Mouse (Mus musculus) forebrain, postnatal 0 days (tissue): ENCODE data around the gene Arcn1. TPM values are rescaled to one million over a fixed set of nuclear protein-coding genes. Genes with fewer than 3 reads are reported as not detected.

Experiments used
- ATAC-seq: fragments of 200-750 bp; cut with Nextera tagmentation; 2 replicates; pipeline ENCODE4 v1.8.0; 2017; ENCODE audit warnings: mild to moderate bottlenecking, moderate library complexity
- DNase-seq: peaks from one replicate; pipeline ENCODE4 v3.0.0-alpha.2; 2015
- H3K27ac ChIP-seq: fragments of 300-500 bp; sonication (generic); 2 replicates; pipeline ENCODE4 v1.5.1; 2014; ENCODE audit warnings: low read depth, mild to moderate bottlenecking, antibody characterized with exemption, low read length, moderate library complexity, mixed read lengths
- H3K27me3 ChIP-seq: fragments of 300-500 bp; sonication (generic); 2 replicates; pipeline ENCODE4 v1.6.1; 2014; ENCODE audit warnings: mild to moderate bottlenecking, low read length, mixed read lengths; ENCODE audit not compliant: insufficient read depth
- H3K36me3 ChIP-seq: fragments of 300-500 bp; sonication (generic); 2 replicates; pipeline ENCODE4 v1.6.1; 2014; ENCODE audit warnings: mild to moderate bottlenecking, moderate library complexity; ENCODE audit not compliant: insufficient read depth
- H3K4me1 ChIP-seq: fragments of 300-500 bp; sonication (generic); 2 replicates; pipeline ENCODE4 v1.6.1; 2014; ENCODE audit warnings: antibody characterized with exemption; ENCODE audit not compliant: insufficient read depth
- H3K4me2 ChIP-seq: fragments of 300-500 bp; sonication (generic); 2 replicates; pipeline ENCODE4 v1.6.1; 2014; ENCODE audit warnings: low read depth, mild to moderate bottlenecking, moderate library complexity
- H3K4me3 ChIP-seq: fragments of 300-500 bp; sonication (generic); 2 replicates; pipeline ENCODE4 v1.5.1; 2014; ENCODE audit warnings: low read depth, low read length, mixed read lengths
- H3K9ac ChIP-seq: fragments of 300-500 bp; sonication (generic); 2 replicates; pipeline ENCODE4 v1.6.1; 2014; ENCODE audit warnings: mild to moderate bottlenecking
- H3K9me3 ChIP-seq: fragments of 300-500 bp; sonication (generic); 2 replicates; pipeline ENCODE4 v1.6.1; 2016; ENCODE audit warnings: low read length
- CTCF ChIP-seq: sonication (generic); IDR thresholded peaks from 2 replicates; pipeline ENCODE4 v1.5.1; 2016; ENCODE audit warnings: antibody characterized with exemption, control low read depth, low read depth
- WGBS: fragments of 180-500 bp; shearing (Covaris S2); extraction: QIAGEN DNeasy Blood & Tissue Kit; methylation state at CpG from one replicate; pipeline ENCODE4 v1.1.7; 2014; 5-methylcytosine and 5-hydroxymethylcytosine counted together
- polyA plus RNA-seq: library from polyadenylated mRNA; unstranded; fragments of >200 nt; fragmentation: Nextera tagmentation; extraction: Ambion mirVana; gene quantifications from 2 replicates; pipeline ENCODE4 v1.2.1, GENCODE M21; 2015
- total RNA-seq: library from RNA; depleted of rRNA; stranded (reverse); fragments of >200 nt; gene quantifications from 2 replicates; pipeline ENCODE4 v1.2.3, GENCODE M21; 2014

Gene Arcn1
- total and polyA plus RNA-seq, 2 experiments from 2014 or later = 105 to 113 TPM

DNA sequence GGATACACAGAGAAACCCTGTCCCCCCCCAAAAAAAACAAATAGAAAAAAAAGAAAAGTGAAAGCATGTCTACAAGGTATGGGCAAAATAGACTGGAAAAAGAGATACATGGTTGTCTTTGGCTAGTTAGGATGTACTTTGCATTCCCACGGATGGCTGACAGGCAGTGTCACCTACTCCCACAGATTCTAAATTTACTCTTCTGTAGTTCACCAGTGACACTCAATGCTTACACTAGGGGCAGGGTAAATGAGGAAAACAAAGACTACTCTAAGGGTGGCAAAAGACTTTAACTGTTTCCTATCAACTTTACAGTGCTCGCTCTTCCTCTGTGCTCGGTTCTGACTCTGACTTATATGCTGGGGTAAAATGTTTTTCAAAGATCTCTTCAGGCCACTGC, 21.0 kb downstream of the Arcn1 start:
- no peak for TF ChIP-seq CTCF
- no peaks in the 10 kb centered on the region for H3K9me3 ChIP-seq
- peaks cover 80% of the 10 kb centered on the region for H3K36me3 ChIP-seq
- H3K27me3 ChIP-seq = no peaks in the 10 kb centered on the region
- no peak overlapping the region for H3K27ac ChIP-seq
- no peak overlapping the region for H3K4me2 ChIP-seq
- WGBS = 88% methylated on average over 3 of the region's 3 CpGs
- H3K9ac ChIP-seq = no peak overlapping the region
- H3K4me1 ChIP-seq = no peaks in the 10 kb centered on the region
- ATAC-seq (no peak), DNase-seq (no peak)
- no peak overlapping the region for H3K4me3 ChIP-seq

GRCm38 (mm10) chr9:44745371-44745770, 22.3 kb downstream of the Arcn1 start:
- Histone ChIP-seq H3K9me3 (no peaks in the 10 kb centered on the region), H3K4me2 (no peak overlapping the region)
- no peak for ATAC-seq

DNA sequence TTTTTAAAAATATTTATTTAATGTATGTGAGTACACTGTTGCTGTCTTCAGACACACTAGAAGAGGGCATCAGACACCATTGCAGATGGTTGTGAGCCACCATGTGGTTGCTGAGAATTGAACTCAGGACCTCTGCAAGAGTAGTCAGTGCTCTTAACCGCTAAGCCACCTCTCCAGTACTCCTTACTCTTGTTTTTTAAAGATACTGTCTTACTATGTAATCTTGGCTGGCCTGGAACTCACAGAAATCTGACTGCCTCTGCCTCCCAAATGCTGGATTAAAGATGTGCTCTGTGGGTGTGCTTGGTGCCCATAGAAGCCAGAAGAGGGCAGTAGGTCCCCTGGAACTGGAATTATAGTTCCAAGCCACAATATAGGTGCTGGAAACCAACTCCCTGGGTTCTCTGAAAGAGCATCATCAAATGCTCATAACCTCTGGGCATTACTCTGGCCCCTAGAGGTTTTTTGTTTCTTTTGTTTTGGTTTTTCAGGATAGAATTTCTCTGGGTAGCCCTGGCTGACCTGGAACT, 26.9 kb downstream of the Arcn1 start:
- Histone ChIP-seq H3K9ac (no peak overlapping the region), H3K27me3 (no peaks in the 10 kb centered on the region), H3K36me3 (peaks cover 32% of the 10 kb centered on the region), H3K9me3 (no peaks in the 10 kb centered on the region), H3K27ac (no peak overlapping the region), H3K4me1 (no peaks in the 10 kb centered on the region), H3K4me2 (no peak overlapping the region), H3K4me3 (no peak overlapping the region)
- ATAC-seq (no peak), DNase-seq (no peak)
- TF ChIP-seq CTCF = no peak
- WGBS = 77% methylated on average over 1 of the region's 1 CpGs

More at GRCm38 (mm10) chr9:44745371-44745770, 22.3 kb downstream of the Arcn1 start:
- DNase-seq = no peak
- Histone ChIP-seq H3K4me3 (no peak overlapping the region), H3K36me3 (peaks cover 68% of the 10 kb centered on the region), H3K27me3 (no peaks in the 10 kb centered on the region), H3K27ac (no peak overlapping the region), H3K4me1 (no peaks in the 10 kb centered on the region), H3K9ac (no peak overlapping the region)
- TF ChIP-seq CTCF = no peak
- 80% methylated on average over 7 of the region's 7 CpGs for WGBS

GRCm38 (mm10) chr9:44737240-44737949, 30.2 kb downstream of the Arcn1 start:
- Histone ChIP-seq H3K4me3 (no peak overlapping the region), H3K27ac (0 out of 2 replicates have a peak overlapping the region, but pooled peaks have one; percentile 9), H3K4me2 (no peak overlapping the region), H3K36me3 (peaks cover under 1% of the 10 kb centered on the region; the same call in 1 of the 2 replicates), H3K27me3 (no peaks in the 10 kb centered on the region), H3K9me3 (no peaks in the 10 kb centered on the region), H3K4me1 (0 out of 2 replicates have a peak, but pooled peaks cover 7% of the 10 kb centered on the region), H3K9ac (no peak overlapping the region)
- ATAC-seq (no peak), DNase-seq (no peak)
- TF ChIP-seq CTCF = no peak
- 62% methylated on average over 8 of the region's 8 CpGs for WGBS

DNA sequence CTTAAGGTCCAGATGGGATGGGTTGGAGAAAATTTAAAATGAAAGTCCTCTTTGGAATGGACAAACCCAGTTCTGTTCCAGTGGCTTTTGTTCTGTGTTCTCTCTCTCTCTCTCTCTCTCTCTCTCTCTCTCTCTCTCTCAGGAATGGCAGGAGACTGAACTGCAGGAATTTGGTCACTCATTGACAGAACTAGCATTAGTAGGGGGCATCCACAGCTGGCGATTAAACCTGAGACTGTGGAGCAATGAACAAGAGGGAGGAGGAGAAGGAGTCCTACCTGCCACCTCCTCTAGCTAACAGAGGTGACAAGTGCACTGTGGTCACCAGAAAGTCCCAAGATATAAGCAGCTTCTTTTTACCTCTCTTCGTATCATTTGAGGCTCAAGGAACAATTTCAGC, 31.3 kb downstream of the Arcn1 start:
- WGBS = 76% methylated on average over 2 of the region's 2 CpGs
- no peak overlapping the region for H3K4me2 ChIP-seq
- TF ChIP-seq CTCF = no peak

GRCm38 (mm10) chr9:44735886-44736285, 31.8 kb downstream of the Arcn1 start:
- WGBS = 83% methylated on average over 6 of the region's 6 CpGs
- no peak overlapping the region for H3K9ac ChIP-seq

More for the DNA sequence above, 31.3 kb downstream of the Arcn1 start:
- H3K27me3 ChIP-seq = no peaks in the 10 kb centered on the region
- no peak overlapping the region for H3K9ac ChIP-seq
- no peaks in the 10 kb centered on the region for H3K9me3 ChIP-seq
- H3K4me1 ChIP-seq = 0 out of 2 replicates have a peak, but pooled peaks cover 7% of the 10 kb centered on the region
- H3K4me3 ChIP-seq = no peak overlapping the region
- ATAC-seq (no peak), DNase-seq (no peak)
- no peak overlapping the region for H3K27ac ChIP-seq
- H3K36me3 ChIP-seq = no peaks in the 10 kb centered on the region

More at GRCm38 (mm10) chr9:44735886-44736285, 31.8 kb downstream of the Arcn1 start:
- Histone ChIP-seq H3K36me3 (no peaks in the 10 kb centered on the region), H3K9me3 (no peaks in the 10 kb centered on the region), H3K4me3 (no peak overlapping the region), H3K4me1 (0 out of 2 replicates have a peak, but pooled peaks cover 7% of the 10 kb centered on the region), H3K27ac (no peak overlapping the region), H3K27me3 (no peaks in the 10 kb centered on the region), H3K4me2 (no peak overlapping the region)
- TF ChIP-seq CTCF = no peak
- ATAC-seq (no peak), DNase-seq (no peak)
